Mouse (Mus musculus) telencephalon, adult 2 months (tissue): ENCODE results near the gene Kctd18.
"Not testable (repeated sequence)": the region's sequence is repeated elsewhere in the genome, so short reads cannot be mapped to it uniquely, and the experiment has no call there.

Source experiments
- DNase-seq: peaks from one replicate; pipeline ENCODE4 v3.0.0-alpha.2; 2011; ENCODE audit warnings: low read depth, low spot score

The Kctd18 gene

DNA sequence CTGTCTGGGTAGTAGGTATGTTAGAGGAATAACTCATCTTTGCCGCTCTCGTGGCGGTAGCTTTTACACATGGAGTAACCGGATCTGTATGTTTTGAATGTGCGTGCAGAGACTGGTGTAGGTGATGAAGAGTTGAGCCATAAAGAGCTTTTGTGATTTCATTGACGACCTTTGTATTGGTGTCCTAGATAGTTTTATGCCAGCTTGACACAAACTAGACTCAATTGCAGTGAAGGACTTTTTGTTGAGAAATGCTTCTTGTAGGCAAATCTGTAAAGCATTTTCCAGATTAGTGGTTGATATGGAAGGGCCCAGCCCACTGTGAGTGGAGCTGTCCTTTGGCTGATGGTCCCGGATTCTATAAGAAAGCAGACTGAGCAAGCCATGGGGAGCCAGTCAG is at the start of gene Kctd18:
Gene Kctd18 (minus strand): TSS at position 101 of the 400 bp plus-strand sequence.
- DNase-seq, result no peak

DNA sequence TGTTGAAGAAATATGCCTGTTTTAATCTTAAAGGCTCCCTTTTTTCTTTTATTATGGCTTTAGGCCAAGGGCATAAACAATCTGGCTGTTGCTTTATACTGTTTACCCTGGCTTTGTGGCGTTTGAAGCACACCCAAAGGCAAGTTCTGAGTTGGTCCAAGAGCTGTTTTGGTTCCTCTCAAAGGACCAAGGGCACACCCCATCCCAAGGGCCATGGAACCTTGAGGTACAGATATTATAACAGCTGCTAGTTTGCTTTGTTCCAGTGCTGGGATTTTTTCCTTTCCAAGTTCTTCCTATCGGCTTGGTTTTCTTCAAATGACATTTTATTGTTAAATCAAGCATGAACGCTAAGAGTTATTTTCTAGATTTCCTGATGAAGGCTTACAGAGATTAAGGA is 46.9 kb upstream of the Kctd18 start:
- DNase-seq, result no peak

DNA sequence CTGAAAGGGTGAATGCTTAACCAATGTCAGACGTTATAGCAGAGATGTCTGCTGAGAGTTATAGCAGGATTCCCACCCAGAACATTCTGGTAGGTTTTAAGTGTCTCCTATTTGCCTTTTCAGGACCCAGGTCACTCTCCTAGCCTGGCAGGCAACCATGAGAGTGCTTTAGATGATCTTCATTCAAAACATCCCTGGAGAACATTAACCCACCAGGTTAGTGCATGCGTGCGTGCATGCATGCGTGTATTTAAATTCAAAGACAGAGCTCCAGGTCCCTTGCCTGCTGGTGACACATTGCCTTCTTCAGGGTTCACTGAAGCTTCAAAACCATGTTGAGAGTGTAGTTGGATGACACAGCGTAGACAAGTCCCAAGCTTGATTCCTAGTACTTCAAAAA is 46.4 kb upstream of the Kctd18 start:
- no peak for DNase-seq

- no peak for DNase-seq
Observed at GRCm38 (mm10) chr1:58062131-58062530, 43.4 kb upstream of the Kctd18 start.

GRCm38 (mm10) chr1:58058846-58059245 is 40.1 kb upstream of the Kctd18 start:
- no peak for DNase-seq

DNA sequence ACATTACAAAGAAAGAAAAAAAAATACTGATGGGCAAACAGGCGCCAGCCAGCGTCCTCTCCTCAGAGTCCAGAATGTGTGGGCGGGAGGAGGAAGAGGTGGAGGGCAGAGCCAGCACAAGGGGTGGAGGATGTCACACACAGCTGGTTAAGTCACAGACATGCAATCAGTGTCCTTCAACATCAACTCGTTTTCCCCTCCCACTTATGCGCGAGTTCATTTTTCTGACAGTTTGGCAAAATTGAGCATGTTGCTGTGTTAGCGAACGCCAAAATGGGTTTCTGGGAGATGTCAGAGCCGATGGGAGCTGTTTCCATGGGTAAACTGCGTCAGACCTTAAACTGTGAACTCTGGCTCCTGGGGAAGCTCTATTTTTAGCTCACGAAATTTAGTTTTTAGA is 38.2 kb upstream of the Kctd18 start:
- DNase-seq, result no peak

- no peak for DNase-seq
Observed at GRCm38 (mm10) chr1:58056074-58056807, 37.5 kb upstream of the Kctd18 start.

- no peak for DNase-seq
Observed at GRCm38 (mm10) chr1:58055598-58055997, 36.8 kb upstream of the Kctd18 start.

DNA sequence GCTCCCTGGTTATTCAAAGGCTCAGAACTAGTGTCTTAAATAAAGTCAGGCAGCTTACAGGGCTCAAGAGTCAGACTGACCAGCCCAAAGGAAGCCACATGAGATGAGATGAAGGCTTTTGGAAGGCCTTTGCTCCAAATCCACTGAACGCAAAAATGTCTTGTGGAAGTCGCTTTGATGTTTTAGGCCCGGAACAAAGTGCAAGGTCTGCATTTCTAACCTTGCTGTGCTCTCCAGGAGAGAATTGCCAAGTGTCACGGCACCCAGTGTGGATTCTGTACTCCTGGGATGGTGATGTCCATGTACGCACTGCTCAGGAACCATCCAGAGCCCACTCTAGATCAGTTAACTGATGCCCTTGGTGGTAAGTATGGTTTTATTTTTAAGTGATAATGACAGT is 30.4 kb upstream of the Kctd18 start:
- no peak for DNase-seq

GRCm38 (mm10) chr1:58046721-58047290 is 28.1 kb upstream of the Kctd18 start:
- no peak for DNase-seq

DNA sequence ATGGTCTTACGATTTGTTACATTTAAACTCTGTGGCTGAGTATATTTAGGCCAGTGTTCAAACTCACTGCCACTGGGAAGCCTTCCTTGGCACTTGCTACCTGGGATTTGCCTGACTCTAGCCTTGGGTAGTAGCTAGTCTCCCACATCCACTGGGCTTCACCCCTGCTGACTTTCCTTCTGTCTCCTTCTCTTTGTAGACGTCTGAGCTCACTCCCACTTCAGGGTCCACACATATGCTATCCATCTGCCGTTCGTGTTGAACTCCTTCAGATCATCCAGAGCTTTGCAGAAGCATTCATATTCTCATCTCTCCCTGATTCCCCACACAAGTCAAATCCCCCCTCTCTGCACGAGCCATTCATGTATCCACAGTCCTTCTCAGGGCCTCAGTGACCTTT is 26.8 kb upstream of the Kctd18 start:
- no peak for DNase-seq

GRCm38 (mm10) chr1:58045076-58045475 is 26.3 kb upstream of the Kctd18 start:
- DNase-seq, result no peak

GRCm38 (mm10) chr1:58037306-58037705 is 18.6 kb upstream of the Kctd18 start:
- not testable (repeated sequence) for DNase-seq

- no peak for DNase-seq
Observed at GRCm38 (mm10) chr1:58031160-58031769, 12.5 kb upstream of the Kctd18 start.

DNA sequence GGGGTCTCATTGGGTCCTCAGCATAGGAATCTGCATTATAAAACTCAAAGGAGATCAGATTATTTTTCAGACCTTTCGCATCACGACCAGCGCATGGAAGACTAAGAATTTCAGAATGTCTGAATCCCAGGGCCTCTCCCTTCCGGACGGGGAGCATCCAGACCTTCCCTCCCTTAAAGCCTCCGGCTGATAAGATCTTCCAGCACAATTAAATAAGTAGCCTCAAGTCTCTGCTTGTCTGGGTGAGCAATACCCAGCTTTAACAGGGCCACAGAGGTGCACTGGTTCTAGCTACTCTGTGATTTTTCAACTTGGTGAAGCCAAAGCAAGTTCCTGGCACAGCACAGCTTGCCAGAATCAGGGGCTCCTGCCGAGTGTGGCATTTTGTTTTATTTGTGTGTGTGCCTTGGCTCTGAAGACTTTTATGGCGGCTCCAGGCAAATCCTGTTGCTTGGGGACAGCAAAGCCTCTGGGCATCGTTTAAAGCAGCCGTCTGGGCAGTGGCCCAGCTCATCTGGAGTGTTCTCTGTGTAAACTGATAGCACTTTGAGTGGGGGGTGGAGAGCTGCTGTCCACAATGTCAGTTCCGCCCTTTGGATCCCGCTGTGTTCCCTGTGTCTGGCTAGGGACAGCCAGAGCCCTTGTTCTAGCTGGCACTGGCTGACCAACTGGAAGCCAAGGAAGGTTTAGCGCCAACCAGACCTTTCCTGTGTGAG is 11.6 kb upstream of the Kctd18 start:
- DNase-seq, result no peak

- DNase-seq, result no peak
Observed at GRCm38 (mm10) chr1:58029636-58030117, 10.9 kb upstream of the Kctd18 start, which contains the start of gene Aox1. Gene Aox1, plus strand, starts transcription at chr1:58029931.

DNA sequence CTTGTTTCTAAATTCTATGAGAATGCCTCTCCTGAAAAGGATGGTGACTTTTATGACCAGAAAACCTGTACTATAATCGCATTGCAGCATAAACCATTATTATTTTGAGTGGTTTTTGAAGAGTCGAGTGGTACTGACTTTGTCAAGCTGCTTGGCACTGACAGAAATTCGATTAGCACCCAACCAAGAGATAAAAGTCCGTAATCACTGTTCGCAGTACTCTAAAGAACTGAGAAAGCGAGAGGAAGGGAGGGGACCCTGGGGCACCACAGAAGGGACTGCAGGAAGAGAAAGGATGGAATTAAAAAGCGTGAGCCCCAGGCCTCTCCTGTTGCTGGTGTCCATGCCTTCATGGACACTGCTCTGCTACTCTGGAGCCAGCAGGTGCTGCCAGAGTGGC is 9.0 kb upstream of the Kctd18 start:
- no peak for DNase-seq

- not testable (repeated sequence) for DNase-seq
Observed at GRCm38 (mm10) chr1:58006388-58006787, 12.4 kb downstream of the Kctd18 start.

- DNase-seq, result no peak
Observed at GRCm38 (mm10) chr1:57998146-57998545, 20.6 kb downstream of the Kctd18 start.

GRCm38 (mm10) chr1:57996133-57996615 is 22.6 kb downstream of the Kctd18 start:
- DNase-seq, result no peak

DNA sequence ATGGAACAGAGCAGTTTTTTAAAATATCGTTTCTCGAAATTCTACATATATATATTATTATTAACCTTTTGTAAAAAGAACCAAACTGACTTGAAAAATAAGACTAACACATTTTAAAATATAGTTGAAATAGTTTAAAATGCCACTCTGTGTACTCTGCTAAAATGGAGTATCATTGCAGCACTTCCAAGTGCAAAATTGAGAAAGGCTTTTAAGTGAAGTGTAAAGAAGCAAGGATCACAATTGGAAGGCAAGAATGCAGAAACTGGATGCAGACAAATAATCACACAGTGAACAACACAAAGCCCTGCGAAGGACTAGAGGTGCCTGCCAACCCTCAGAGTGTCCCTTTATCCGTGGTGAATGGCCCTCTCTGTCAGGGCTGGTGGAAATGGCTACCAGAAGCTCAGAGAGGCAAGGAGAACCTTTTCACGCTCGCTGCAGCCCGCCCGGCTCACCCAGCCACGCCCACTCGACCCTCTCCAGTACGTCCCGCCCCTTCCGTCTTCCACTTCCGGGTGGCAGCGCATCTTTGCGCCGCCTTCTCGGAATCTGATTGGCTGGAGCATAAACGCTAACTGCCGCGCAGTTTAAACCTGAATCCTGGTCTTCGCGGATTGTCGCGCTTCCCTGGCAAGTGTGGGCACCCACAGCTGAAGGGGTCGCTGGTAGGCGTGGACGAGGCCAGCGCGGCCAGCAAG is 23.2 kb downstream of the Kctd18 start, which contains the start of gene Sgo2a:
Gene Sgo2a (plus strand): TSS at position 540 of the 701 bp plus-strand sequence.
- peak; percentile 87 for DNase-seq
